8 mouse cellular contexts compared by ENCODE assay signal in the genomic region with DNA sequence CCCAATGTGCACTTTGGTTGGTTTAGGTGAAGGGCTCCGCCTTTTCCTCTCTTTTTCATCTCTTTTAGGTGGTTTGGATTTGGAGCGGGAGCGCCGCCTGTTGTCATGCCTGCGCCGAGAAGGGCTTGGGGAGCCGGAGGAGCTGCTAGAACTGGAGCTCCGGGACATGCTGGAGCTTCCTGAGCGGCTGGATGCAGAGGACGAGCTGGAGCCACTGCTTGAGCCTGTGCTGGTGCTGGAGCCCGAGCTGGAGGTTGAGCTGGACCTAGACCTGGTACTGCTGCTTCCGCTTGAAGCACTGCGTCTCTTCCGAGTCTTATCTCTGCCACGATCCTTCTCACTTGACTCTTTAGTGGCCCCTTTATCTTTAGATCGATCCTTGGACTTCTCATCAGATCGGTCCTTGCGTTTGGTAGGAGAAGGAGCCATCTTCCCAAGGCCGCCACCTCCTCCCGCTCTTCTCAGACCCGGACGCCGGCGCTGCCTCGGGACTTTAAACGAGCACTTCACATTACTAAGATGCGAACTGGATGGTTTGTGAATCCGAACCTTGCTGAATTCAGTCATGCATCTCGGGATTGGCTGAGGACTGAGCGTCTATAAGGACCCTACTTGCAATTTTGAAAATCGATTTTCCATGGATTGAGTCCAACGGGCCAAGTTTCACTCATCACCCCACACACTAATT.
DNase-seq lines count a peak whose midpoint lies in the region; ATAC-seq and TF ChIP-seq lines count a peak whose summit lies in the region.
"Not testable (repeated sequence)": the region's sequence is repeated elsewhere in the genome, so short reads cannot be mapped to it uniquely, and the experiment has no call there.

No protein-coding gene starts in this region.

- dilution Hi-C loops in CH12.LX (cut with MboI; ENCODE audit: extremely low pct_ligation_motif_present, extremely low pct_unique_long_range_greater_than_20kb, low sequenced_read_pairs), result not testable (repeated sequence)

- DNase-seq in CH12.LX (ENCODE audit: extremely low read depth); embryonic facial prominence, embryonic 10.5 days (ENCODE audit: low spot score); gastrocnemius, adult 2 months; kidney, postnatal 0 days (ENCODE audit: low spot score); liver, postnatal 0 days; midbrain, postnatal 0 days (ENCODE audit: low spot score); stomach, postnatal 0 days (ENCODE audit: low spot score): not testable (repeated sequence)
- DNase-seq in hindbrain, embryonic 11.5 days (ENCODE audit: low spot score), result peak; percentile 18

- not testable (repeated sequence) for H3K27me3 ChIP-seq in CH12.LX (replicated peaks); embryonic facial prominence, embryonic 10.5 days (replicated peaks; ENCODE audit: low read depth, poor library complexity, severe bottlenecking); hindbrain, embryonic 11.5 days (ENCODE audit: control insufficient read depth, insufficient read depth, low read length); kidney, postnatal 0 days (ENCODE audit: insufficient read depth, low read length); liver, postnatal 0 days (ENCODE audit: insufficient read depth, low read length); midbrain, postnatal 0 days (ENCODE audit: insufficient read depth, low read length); stomach, postnatal 0 days (ENCODE audit: control insufficient read depth, insufficient read depth, low read length)

- peak overlapping the region; percentile 67; the same call in 1 of the 2 replicates for H3K4me2 ChIP-seq in CH12.LX (ENCODE audit: insufficient read depth, low read depth, poor library complexity, severe bottlenecking)
- H3K4me2 ChIP-seq in hindbrain, embryonic 11.5 days (replicated peaks; ENCODE audit: low read depth, low read length), result not testable (repeated sequence)
- peak overlapping the region; percentile 42 for H3K4me2 ChIP-seq in kidney, postnatal 0 days (ENCODE audit: low read length)
- H3K4me2 ChIP-seq in liver, postnatal 0 days (ENCODE audit: low read depth, low read length), result peak overlapping the region; percentile 51
- H3K4me2 ChIP-seq in midbrain, postnatal 0 days (ENCODE audit: low read depth, low read length, poor library complexity, severe bottlenecking), result peak overlapping the region; percentile 33
- peak overlapping the region; percentile 29; the same call in 1 of the 2 replicates for H3K4me2 ChIP-seq in stomach, postnatal 0 days (replicated peaks; ENCODE audit: low read depth)

- H3K4me3 ChIP-seq in CH12.LX (replicated peaks in 1 of 3; ENCODE audit: low read depth in 2 of 3, low read length in 2 of 3, poor library complexity in 1 of 3), result not testable (repeated sequence)
- peak overlapping the region; percentile 40 for H3K4me3 ChIP-seq in embryonic facial prominence, embryonic 10.5 days
- H3K4me3 ChIP-seq in gastrocnemius, adult 2 months, result peak overlapping the region; percentile 58
- peak overlapping the region; percentile 2; the same call in 1 of the 2 replicates for H3K4me3 ChIP-seq in hindbrain, embryonic 11.5 days (ENCODE audit: low read depth, low read length)
- H3K4me3 ChIP-seq in kidney, postnatal 0 days (replicated peaks; ENCODE audit: low read depth, low read length), result 0 out of 2 replicates have a peak overlapping the region, but pooled peaks have one; percentile 7
- H3K4me3 ChIP-seq in liver, postnatal 0 days (ENCODE audit: low read depth, low read length), result 0 out of 2 replicates have a peak overlapping the region, but pooled peaks have one; percentile 5
- H3K4me3 ChIP-seq in midbrain, postnatal 0 days (ENCODE audit: low read depth, low read length), result peak overlapping the region; percentile 18; the same call in 1 of the 2 replicates
- H3K4me3 ChIP-seq in stomach, postnatal 0 days (ENCODE audit: low read depth, low read length), result peak overlapping the region; percentile 24; the same call in 1 of the 2 replicates

- intact Hi-C loops in gastrocnemius, adult 2 months (cut with DNase I), result loop anchor here (5.0 kb wide), 1 partner anchor 141 kb away; the partner anchor contains the start of gene C1galt1

- not testable (repeated sequence) for H3K79me2 ChIP-seq in CH12.LX (replicated peaks; ENCODE audit: control insufficient read depth, extremely low read depth, insufficient read depth, poor library complexity, severe bottlenecking)

- H3K9me3 ChIP-seq in CH12.LX (replicated peaks; ENCODE audit: low read length); embryonic facial prominence, embryonic 10.5 days; hindbrain, embryonic 11.5 days (ENCODE audit: control insufficient read depth, low read length); kidney, postnatal 0 days (replicated peaks; ENCODE audit: low read length); liver, postnatal 0 days (ENCODE audit: low read length); midbrain, postnatal 0 days (ENCODE audit: low read length); stomach, postnatal 0 days (ENCODE audit: control insufficient read depth, low read length): not testable (repeated sequence)

- in situ Hi-C loops in CH12.LX (cut with MboI; ENCODE audit: low pct_ligation_motif_present, low pct_unique_long_range_greater_than_20kb, low sequenced_read_pairs), result loop anchor here (10.0 kb wide), 1 partner anchor 248 kb away; no protein-coding TSS in a partner anchor

- H3K36me3 ChIP-seq in CH12.LX (replicated peaks in 1 of 2; ENCODE audit: control insufficient read depth in 1 of 2, insufficient read depth in 1 of 2, low read length in 1 of 2); embryonic facial prominence, embryonic 10.5 days (replicated peaks); hindbrain, embryonic 11.5 days (ENCODE audit: control insufficient read depth, insufficient read depth, low read length); kidney, postnatal 0 days (ENCODE audit: insufficient read depth, low read length); liver, postnatal 0 days (replicated peaks; ENCODE audit: insufficient read depth, low read length); midbrain, postnatal 0 days (ENCODE audit: insufficient read depth, low read length); stomach, postnatal 0 days (ENCODE audit: control insufficient read depth, insufficient read depth, low read length): not testable (repeated sequence)

- WGBS in embryonic facial prominence, embryonic 10.5 days, result 64% methylated on average over 32 of the region's 32 CpGs
- 54% methylated on average over 31 of the region's 32 CpGs for WGBS in hindbrain, embryonic 11.5 days
- WGBS in kidney, postnatal 0 days, result 60% methylated on average over 32 of the region's 32 CpGs
- 56% methylated on average over 32 of the region's 32 CpGs for whole genome bisulfite sequencing in liver, postnatal 0 days (ENCODE audit: insufficient replicate concordance)
- WGBS in midbrain, postnatal 0 days, result 68% methylated on average over 32 of the region's 32 CpGs
- WGBS in stomach, postnatal 0 days, result 60% methylated on average over 30 of the region's 32 CpGs

- not testable (repeated sequence) for H3K9ac ChIP-seq in CH12.LX (ENCODE audit: insufficient read depth, low read depth); hindbrain, embryonic 11.5 days (ENCODE audit: low read depth, low read length); kidney, postnatal 0 days (ENCODE audit: low read depth, low read length); liver, postnatal 0 days (replicated peaks); midbrain, postnatal 0 days (replicated peaks; ENCODE audit: low read length, poor library complexity, severe bottlenecking); stomach, postnatal 0 days (ENCODE audit: low read length)

- not testable (repeated sequence) for TF ChIP-seq CTCF in CH12.LX (conservative IDR thresholded peaks at IDR 0.05 in 1 of 2, IDR thresholded peaks at IDR 0.05 in 1 of 2; ENCODE audit: low read depth in 2 of 2, low read length in 2 of 2); gastrocnemius, adult 2 months (IDR thresholded peaks at IDR 0.05); liver, postnatal 0 days (IDR thresholded peaks at IDR 0.05; ENCODE audit: low read depth)
- TF ChIP-seq CTCF in kidney, postnatal 0 days (IDR thresholded peaks at IDR 0.05; ENCODE audit: low read depth), result peak; percentile 8; the same call in 1 of the 2 replicates
- TF ChIP-seq CTCF in midbrain, postnatal 0 days (IDR thresholded peaks at IDR 0.05), result 0 out of 2 replicates have a peak, but pooled peaks have one; percentile 4
- peak; percentile 36; the same call in 1 of the 2 replicates for TF ChIP-seq CTCF in stomach, postnatal 0 days (IDR thresholded peaks at IDR 0.05; ENCODE audit: low read depth)

- TF ChIP-seq POLR2A in CH12.LX (IDR thresholded peaks at IDR 0.05; ENCODE audit: low read depth, low read length), result not testable (repeated sequence)

- not testable (repeated sequence) for H3K4me1 ChIP-seq in CH12.LX (ENCODE audit: control insufficient read depth in 1 of 2, insufficient read depth in 2 of 2); embryonic facial prominence, embryonic 10.5 days; hindbrain, embryonic 11.5 days (replicated peaks; ENCODE audit: control insufficient read depth, insufficient read depth, low read length); kidney, postnatal 0 days (replicated peaks; ENCODE audit: insufficient read depth, low read length); liver, postnatal 0 days (ENCODE audit: insufficient read depth); midbrain, postnatal 0 days (ENCODE audit: insufficient read depth, low read length); stomach, postnatal 0 days (replicated peaks; ENCODE audit: control insufficient read depth, insufficient read depth)

- not testable (repeated sequence) for TF ChIP-seq RAD21 in CH12.LX (IDR thresholded peaks at IDR 0.05; ENCODE audit: low read depth, low read length)

- ATAC-seq in hindbrain, embryonic 11.5 days (ENCODE audit: low FRiP score), result peak; percentile 19; the same call in 1 of the 2 replicates
- not testable (repeated sequence) for ATAC-seq in kidney, postnatal 0 days (replicated peaks; ENCODE audit: low FRiP score, low read depth); liver, postnatal 0 days; midbrain, postnatal 0 days (ENCODE audit: low FRiP score)
- peak; percentile 42; the same call in 1 of the 2 replicates for ATAC-seq in stomach, postnatal 0 days (ENCODE audit: low FRiP score, low TSS enrichment)

- H3K27ac ChIP-seq in CH12.LX (ENCODE audit: insufficient read depth, low read depth); embryonic facial prominence, embryonic 10.5 days (replicated peaks); gastrocnemius, adult 2 months; hindbrain, embryonic 11.5 days (ENCODE audit: low read depth, low read length); kidney, postnatal 0 days; liver, postnatal 0 days (ENCODE audit: low read depth); midbrain, postnatal 0 days (ENCODE audit: low read depth, low read length); stomach, postnatal 0 days (replicated peaks): not testable (repeated sequence)

- TF ChIP-seq EP300 in CH12.LX (IDR thresholded peaks at IDR 0.05; ENCODE audit: low read length); liver, postnatal 0 days (IDR thresholded peaks at IDR 0.05; ENCODE audit: low read depth); stomach, postnatal 0 days (optimal IDR thresholded peaks at IDR 0.05): not testable (repeated sequence)
